Mouse (Mus musculus): ENCODE measurements around the gene BC029722. TPM values are rescaled to one million over a fixed set of nuclear protein-coding genes. Genes with fewer than 3 reads are reported as not detected.

The BC029722 gene
- polyA plus RNA-seq, 1 experiment from 2014 or later, result 4.9 TPM

DNA sequence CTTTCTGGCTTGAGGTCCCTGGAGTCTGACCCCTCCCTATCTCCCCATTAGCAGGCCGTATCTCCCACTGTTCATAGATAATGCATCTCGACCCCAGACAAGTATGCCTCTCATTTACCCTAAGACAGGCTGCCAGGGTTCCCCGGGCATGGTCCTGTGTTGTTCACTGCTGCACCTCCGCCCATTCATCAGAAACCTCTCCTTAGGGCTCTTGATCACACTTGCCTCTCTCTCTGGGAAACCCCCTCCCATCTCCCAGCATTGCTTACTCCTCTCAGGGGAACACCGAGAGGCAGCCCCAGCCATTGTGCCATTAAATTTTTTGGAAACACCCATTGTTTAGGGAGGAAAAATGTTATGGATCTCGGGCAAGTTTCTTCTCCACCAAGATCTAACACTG, 41.2 kb downstream of the BC029722 start:
- Histone ChIP-seq H3K27me3 (peaks cover 67% of the 10 kb centered on the region), H3K9me3 (replicated peaks) (no peaks in the 10 kb centered on the region), H3K36me3 (replicated peaks) (no peaks in the 10 kb centered on the region), H3K4me3 (replicated peaks) (no peak overlapping the region), H3K4me1 (replicated peaks) (no peaks in the 10 kb centered on the region), H3K27ac (replicated peaks) (no peak overlapping the region), H3K4me2 (no peak overlapping the region), H3K9ac (no peak overlapping the region)
- no peak for ATAC-seq (ENCODE audit: insufficient read depth)
- WGBS (ENCODE audit: insufficient replicate concordance), result 56% methylated on average over 6 of the region's 6 CpGs

DNA sequence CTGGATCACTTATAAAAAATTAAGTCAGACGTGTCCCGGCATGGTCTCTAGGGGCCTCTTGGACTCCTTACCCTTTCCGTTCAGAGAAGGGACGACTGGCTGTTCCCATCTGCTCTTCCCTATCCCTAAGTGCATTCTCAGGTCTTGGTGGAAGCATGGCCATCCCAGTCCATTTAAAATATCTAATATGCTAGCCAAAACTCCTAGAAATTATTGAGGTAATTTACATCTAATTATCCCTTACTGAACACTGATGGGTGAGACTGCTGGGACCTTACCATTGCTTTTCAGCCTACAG, 41.6 kb downstream of the BC029722 start:
- no peak overlapping the region for H3K27ac ChIP-seq (replicated peaks)
- no peaks in the 10 kb centered on the region for H3K36me3 ChIP-seq (replicated peaks)
- no peak for ATAC-seq (ENCODE audit: insufficient read depth)
- no peaks in the 10 kb centered on the region for H3K4me1 ChIP-seq (replicated peaks)
- H3K4me2 ChIP-seq, result no peak overlapping the region
- no peaks in the 10 kb centered on the region for H3K9me3 ChIP-seq (replicated peaks)
- peaks cover 71% of the 10 kb centered on the region for H3K27me3 ChIP-seq
- WGBS (ENCODE audit: insufficient replicate concordance), result 67% methylated on average over 4 of the region's 4 CpGs
- H3K9ac ChIP-seq, result no peak overlapping the region
- no peak overlapping the region for H3K4me3 ChIP-seq (replicated peaks)

DNA sequence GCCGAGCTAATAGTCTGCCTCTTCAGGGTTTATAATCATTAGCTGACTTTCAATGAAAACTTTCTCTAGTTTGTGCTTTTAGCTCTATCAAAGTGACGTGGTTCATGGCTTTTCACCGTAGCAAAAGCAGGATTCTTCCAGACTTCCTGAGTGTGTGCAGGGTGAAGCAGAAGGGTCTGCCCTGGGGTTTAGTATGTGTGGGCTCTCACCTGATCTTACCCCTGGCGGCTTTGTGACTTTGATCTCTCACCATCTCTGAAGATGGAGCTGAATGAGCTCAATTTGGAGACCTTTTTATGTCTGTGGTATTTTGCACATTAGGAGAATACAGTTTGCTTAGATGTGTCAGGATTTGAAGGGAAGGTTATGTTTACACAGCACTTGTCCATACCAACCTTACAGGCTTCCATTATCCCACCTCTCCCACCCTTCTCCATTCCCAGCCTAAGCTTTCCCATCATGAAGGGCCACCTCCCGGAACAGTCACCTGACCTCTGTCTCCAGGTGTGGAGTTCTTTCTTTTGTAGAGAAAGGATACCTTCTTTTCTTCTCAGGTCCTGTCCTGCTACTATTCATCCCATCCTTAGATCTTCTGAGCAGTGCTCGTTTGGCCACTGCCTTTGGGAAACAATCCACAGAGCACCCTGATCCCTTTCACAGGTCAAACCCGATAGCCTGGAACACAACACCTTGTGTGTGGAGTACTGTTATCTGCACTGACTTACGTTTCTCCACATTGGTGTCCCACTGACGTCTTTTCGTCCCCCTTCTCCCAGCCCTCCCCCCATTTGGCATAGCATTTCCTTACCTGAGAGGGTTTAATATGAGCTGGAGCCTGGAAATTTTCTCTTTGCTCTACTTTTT, 42.2 kb downstream of the BC029722 start:
- Histone ChIP-seq H3K36me3 (replicated peaks) (no peaks in the 10 kb centered on the region), H3K27ac (replicated peaks) (no peak overlapping the region), H3K4me3 (replicated peaks) (no peak overlapping the region), H3K9me3 (replicated peaks) (no peaks in the 10 kb centered on the region), H3K27me3 (peaks cover 77% of the 10 kb centered on the region), H3K4me2 (no peak overlapping the region), H3K9ac (no peak overlapping the region), H3K4me1 (replicated peaks) (no peaks in the 10 kb centered on the region)
- 52% methylated on average over 10 of the region's 10 CpGs for WGBS (ENCODE audit: insufficient replicate concordance)
- ATAC-seq (ENCODE audit: insufficient read depth), result no peak

DNA sequence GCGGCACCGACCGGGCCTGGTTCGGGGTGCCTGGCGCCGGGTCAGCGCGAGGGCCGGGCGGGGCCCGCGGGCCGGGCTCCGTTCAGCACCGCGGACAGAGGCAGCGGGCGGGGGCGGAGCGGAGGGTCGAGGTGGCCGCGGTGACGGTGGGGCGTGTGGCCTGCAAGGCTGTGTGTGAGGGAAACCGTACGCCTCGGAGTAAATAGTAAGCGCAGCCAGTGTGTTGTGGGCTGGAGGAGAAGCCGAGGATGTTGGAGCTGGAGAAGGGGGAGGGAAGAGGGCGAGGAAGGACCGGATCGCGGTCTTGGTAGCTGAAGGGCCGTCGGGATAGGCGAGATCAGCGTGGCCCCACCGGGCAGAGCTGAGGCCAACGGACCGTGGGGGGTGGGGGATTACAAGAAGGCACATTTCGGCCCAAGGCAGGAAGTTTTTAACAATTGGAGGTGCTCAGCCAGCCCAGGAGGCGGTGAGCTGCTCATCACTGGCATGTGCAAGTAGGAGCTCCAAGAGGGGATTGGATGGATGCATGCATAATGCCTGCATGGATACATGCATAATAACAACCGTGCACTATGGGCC, 43.5 kb downstream of the BC029722 start:
- 2% methylated on average over 44 of the region's 44 CpGs for WGBS (ENCODE audit: insufficient replicate concordance)
- no peak overlapping the region for H3K9ac ChIP-seq
- H3K4me3 ChIP-seq (replicated peaks), result peak overlapping the region; percentile 51
- H3K36me3 ChIP-seq (replicated peaks), result no peaks in the 10 kb centered on the region
- H3K4me2 ChIP-seq, result peak overlapping the region; percentile 69
- 0 out of 2 replicates have a peak, but pooled peaks have one; percentile 28 for ATAC-seq (ENCODE audit: insufficient read depth)
- H3K4me1 ChIP-seq (replicated peaks), result no peaks in the 10 kb centered on the region
- no peak overlapping the region for H3K27ac ChIP-seq (replicated peaks)
- H3K9me3 ChIP-seq (replicated peaks), result no peaks in the 10 kb centered on the region
- peaks cover 84% of the 10 kb centered on the region for H3K27me3 ChIP-seq

DNA sequence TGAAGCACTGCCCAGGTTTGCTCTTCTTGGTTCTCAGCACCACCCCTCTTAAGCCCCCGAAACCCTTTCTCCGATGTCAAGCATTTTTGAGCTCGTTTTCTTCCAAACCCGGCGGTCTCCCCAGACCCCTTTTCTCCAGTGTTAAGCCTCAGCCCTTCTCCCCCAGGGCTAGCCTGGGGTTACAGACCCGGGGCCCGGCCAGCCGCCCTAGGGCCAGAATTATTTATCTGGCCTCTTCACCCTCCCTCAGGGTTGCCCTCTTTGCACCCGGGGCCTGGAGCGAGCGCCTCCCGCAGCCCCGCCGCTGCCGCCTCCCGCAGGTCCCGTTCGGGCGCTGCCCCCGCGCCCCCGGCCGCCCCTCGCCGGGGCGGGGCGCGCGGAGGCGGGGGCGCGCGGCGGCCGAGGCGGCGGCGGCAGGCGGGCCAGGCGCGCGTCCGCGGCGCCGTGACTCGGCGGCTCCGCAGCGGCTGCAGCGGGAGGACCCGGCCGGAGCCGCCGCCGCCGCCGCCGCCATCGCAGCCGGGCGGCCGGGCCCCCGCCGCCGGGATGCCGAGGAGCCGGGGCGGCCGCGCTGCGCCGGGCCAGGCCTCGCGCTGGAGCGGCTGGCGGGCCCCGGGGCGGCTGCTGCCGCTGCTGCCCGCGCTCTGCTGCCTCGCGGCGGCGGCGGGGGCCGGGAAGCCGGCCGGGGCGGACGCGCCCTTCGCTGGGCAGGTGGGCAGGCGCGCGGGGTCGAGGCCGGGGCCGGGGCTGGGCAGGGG, 44.1 kb downstream of the BC029722 start, which contains the start of gene Mmp24:
Gene Mmp24, plus strand, starts transcription at position 416 of the 758 bp plus-strand sequence.
- H3K4me3 ChIP-seq (replicated peaks), result peak within 1 kb of the TSS; percentile 51
- H3K36me3 ChIP-seq (replicated peaks), result no peaks in the 10 kb centered on the region
- peaks cover 87% of the 10 kb centered on the region for H3K27me3 ChIP-seq
- H3K9me3 ChIP-seq (replicated peaks), result no peaks in the 10 kb centered on the region
- no peak for ATAC-seq (ENCODE audit: insufficient read depth)
- no peak within 1 kb of the TSS for H3K9ac ChIP-seq
- WGBS (ENCODE audit: insufficient replicate concordance), result 2% methylated on average over 81 of the region's 100 CpGs
- peak within 1 kb of the TSS; percentile 69 for H3K4me2 ChIP-seq
- no peak within 1 kb of the TSS for H3K27ac ChIP-seq (replicated peaks)
- no peaks in the 10 kb centered on the region for H3K4me1 ChIP-seq (replicated peaks)

DNA sequence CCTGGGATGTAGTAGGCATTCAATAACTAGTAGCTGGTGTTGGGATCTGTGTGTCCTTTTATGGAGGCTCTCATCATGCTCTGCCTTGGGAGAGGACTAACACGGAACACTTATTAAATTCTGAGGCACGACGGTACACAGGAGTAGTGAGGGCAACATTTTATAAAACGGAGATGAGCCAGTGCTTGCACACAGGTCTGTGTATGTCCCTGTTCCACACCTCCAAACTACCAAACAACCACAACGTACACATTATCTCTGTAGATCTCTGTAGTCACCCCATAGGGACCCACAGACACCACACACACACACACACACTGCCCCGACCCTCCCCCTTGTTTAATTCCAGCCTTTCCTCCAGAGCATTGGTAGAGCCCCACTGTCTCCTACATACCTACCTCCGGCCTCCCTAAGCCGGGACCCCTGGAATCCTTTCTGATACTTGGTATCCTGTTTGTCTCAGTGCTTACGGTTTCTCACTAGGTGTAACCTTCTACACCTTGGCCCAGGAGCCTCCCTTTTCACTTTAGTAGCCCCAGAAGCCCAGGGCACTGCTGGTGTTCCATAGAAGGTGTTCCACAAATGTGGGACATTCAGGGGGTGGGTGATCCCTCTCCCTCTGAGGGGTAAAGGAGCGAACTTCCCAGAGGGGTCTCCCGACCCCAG, 44.8 kb downstream of the BC029722 start:
- peak overlapping the region; percentile 69 for H3K4me2 ChIP-seq
- WGBS (ENCODE audit: insufficient replicate concordance), result 46% methylated on average over 11 of the region's 11 CpGs
- H3K36me3 ChIP-seq (replicated peaks), result no peaks in the 10 kb centered on the region
- peaks cover 89% of the 10 kb centered on the region for H3K27me3 ChIP-seq
- no peak overlapping the region for H3K4me3 ChIP-seq (replicated peaks)
- ATAC-seq (ENCODE audit: insufficient read depth), result no peak
- H3K27ac ChIP-seq (replicated peaks), result no peak overlapping the region
- no peaks in the 10 kb centered on the region for H3K9me3 ChIP-seq (replicated peaks)
- no peak overlapping the region for H3K9ac ChIP-seq
- no peaks in the 10 kb centered on the region for H3K4me1 ChIP-seq (replicated peaks)

DNA sequence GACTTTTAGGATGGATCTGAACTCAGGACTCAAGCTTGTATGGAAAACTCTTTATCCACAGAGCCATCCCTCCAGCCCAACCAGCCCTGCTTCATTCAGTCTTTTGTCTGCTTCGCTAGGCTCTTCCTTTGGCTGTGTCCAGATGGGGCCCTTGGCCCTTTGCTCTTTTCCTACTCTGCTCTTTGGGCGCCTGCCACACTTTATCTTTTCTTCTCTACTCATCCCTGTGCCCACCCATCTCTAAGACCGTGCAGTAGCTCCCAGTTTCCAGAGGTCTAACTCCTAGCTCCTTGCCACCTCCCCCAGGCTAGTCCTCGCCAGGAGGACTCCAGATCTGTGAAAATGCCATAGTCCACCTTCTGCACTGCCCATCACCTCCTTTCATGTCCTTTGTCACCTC, 45.6 kb downstream of the BC029722 start:
- H3K4me1 ChIP-seq (replicated peaks), result no peaks in the 10 kb centered on the region
- WGBS (ENCODE audit: insufficient replicate concordance), result 39% methylated on average over 4 of the region's 4 CpGs
- H3K27me3 ChIP-seq, result peaks cover 89% of the 10 kb centered on the region

More for the DNA sequence above, 45.6 kb downstream of the BC029722 start:
- ATAC-seq (ENCODE audit: insufficient read depth), result no peak
- Histone ChIP-seq H3K9me3 (replicated peaks) (no peaks in the 10 kb centered on the region), H3K36me3 (replicated peaks) (no peaks in the 10 kb centered on the region), H3K4me2 (no peak overlapping the region), H3K4me3 (replicated peaks) (no peak overlapping the region), H3K27ac (replicated peaks) (no peak overlapping the region), H3K9ac (no peak overlapping the region)

Other genes with a start within 250 kb of the BC029722 start
- 73.4 and 88.1 TPM in 2 replicates for gene Gss, start 226.6 kb downstream of the BC029722 start, polyA plus RNA-seq (2015; fragmentation: Nextera tagmentation; extraction: Ambion mirVana)
- 1.6 and 1.7 TPM in 2 replicates for gene Myh7b, start 208.2 kb downstream of the BC029722 start, polyA plus RNA-seq (2015; fragmentation: Nextera tagmentation; extraction: Ambion mirVana)
- gene Trpc4ap, start 127.0 kb downstream of the BC029722 start, polyA plus RNA-seq (2015; fragmentation: Nextera tagmentation; extraction: Ambion mirVana), result 51.4 and 56.9 TPM in 2 replicates
- 27.6 and 31.9 TPM in 2 replicates for gene Edem2, start 90.0 kb downstream of the BC029722 start, polyA plus RNA-seq (2015; fragmentation: Nextera tagmentation; extraction: Ambion mirVana)
- gene Gm17581, start 83.6 kb downstream of the BC029722 start, polyA plus RNA-seq (2015; fragmentation: Nextera tagmentation; extraction: Ambion mirVana), result not detected in 2 replicates
- 1.2 and 1.5 TPM in 2 replicates for gene Procr, start 68.3 kb downstream of the BC029722 start, polyA plus RNA-seq (2015; fragmentation: Nextera tagmentation; extraction: Ambion mirVana)
- gene Mmp24, start 44.1 kb downstream of the BC029722 start, polyA plus RNA-seq (2015; fragmentation: Nextera tagmentation; extraction: Ambion mirVana), result 0.03 TPM in 1 of 2 replicates, not detected in the other
- 131 and 135 TPM in 2 replicates for gene Eif6, start 7.5 kb upstream of the BC029722 start, polyA plus RNA-seq (2015; fragmentation: Nextera tagmentation; extraction: Ambion mirVana)
- 0.07 and 0.09 TPM in 2 replicates for gene Fam83c, start 15.4 kb upstream of the BC029722 start, polyA plus RNA-seq (2015; fragmentation: Nextera tagmentation; extraction: Ambion mirVana)
- 32.1 and 33.5 TPM in 2 replicates for gene Uqcc1, start 110.9 kb upstream of the BC029722 start, polyA plus RNA-seq (2015; fragmentation: Nextera tagmentation; extraction: Ambion mirVana)
- not detected in 2 replicates for gene Gm15557, start 121.3 kb upstream of the BC029722 start, polyA plus RNA-seq (2015; fragmentation: Nextera tagmentation; extraction: Ambion mirVana)
- gene Gdf5, start 125.9 kb upstream of the BC029722 start, polyA plus RNA-seq (2015; fragmentation: Nextera tagmentation; extraction: Ambion mirVana), result not detected in 2 replicates
- gene Cep250, start 137.0 kb upstream of the BC029722 start, polyA plus RNA-seq (2015; fragmentation: Nextera tagmentation; extraction: Ambion mirVana), result 8.2 and 9.7 TPM in 2 replicates
- 0.78 and 0.90 TPM in 2 replicates for gene 6430550D23Rik, start 188.6 kb upstream of the BC029722 start, polyA plus RNA-seq (2015; fragmentation: Nextera tagmentation; extraction: Ambion mirVana)
- gene Ergic3, start 188.6 kb upstream of the BC029722 start, polyA plus RNA-seq (2015; fragmentation: Nextera tagmentation; extraction: Ambion mirVana), result 103 and 122 TPM in 2 replicates
- gene Fer1l4, start 233.5 kb upstream of the BC029722 start, polyA plus RNA-seq (2015; fragmentation: Nextera tagmentation; extraction: Ambion mirVana), result not detected in 2 replicates
- gene Spag4, start 245.7 kb upstream of the BC029722 start, polyA plus RNA-seq (2015; fragmentation: Nextera tagmentation; extraction: Ambion mirVana), result 0.62 and 1.1 TPM in 2 replicates

Measured in liver, embryonic 15.5 days (tissue).